Mouse (Mus musculus): ENCODE data around the gene Prdx2.
A peak's percentile ranks its signal among the peaks of the same experiment; 100 is the strongest.

Gene Prdx2

GRCm38 (mm10) chr8:84969241-84970134 is at the start of gene Prdx2, which contains the start of the genes Gm49661 and Rnaseh2a:
Gene Prdx2 (plus strand): TSS chr8:84969587.
Gene Gm49661 (minus strand): TSS chr8:84969433.
Gene Rnaseh2a (minus strand): TSS chr8:84969767.
- peak; percentile 75 for DNase-seq (ENCODE audit: low read depth, low spot score)

- peak; percentile 92 for DNase-seq (ENCODE audit: low read depth, low spot score)
Measured at GRCm38 (mm10) chr8:84921596-84921995, 47.8 kb upstream of the Prdx2 start.

- no peak for DNase-seq (ENCODE audit: low read depth, low spot score)
Measured at GRCm38 (mm10) chr8:84925557-84925956, 43.8 kb upstream of the Prdx2 start.

GRCm38 (mm10) chr8:84927513-84927912 is 41.9 kb upstream of the Prdx2 start:
- DNase-seq (ENCODE audit: low read depth, low spot score), result no peak

GRCm38 (mm10) chr8:84928456-84929306 is 40.7 kb upstream of the Prdx2 start:
- DNase-seq (ENCODE audit: low read depth, low spot score), result peak; percentile 72

GRCm38 (mm10) chr8:84930582-84930981 is 38.8 kb upstream of the Prdx2 start:
- no peak for DNase-seq (ENCODE audit: low read depth, low spot score)

- DNase-seq (ENCODE audit: low read depth, low spot score), result no peak
Measured at GRCm38 (mm10) chr8:84933767-84934559, 35.4 kb upstream of the Prdx2 start.

- DNase-seq (ENCODE audit: low read depth, low spot score), result no peak
Measured at GRCm38 (mm10) chr8:84934860-84935259, 34.5 kb upstream of the Prdx2 start.

GRCm38 (mm10) chr8:84935489-84935888 is 33.9 kb upstream of the Prdx2 start:
- no peak for DNase-seq (ENCODE audit: low read depth, low spot score)

GRCm38 (mm10) chr8:84936041-84936961 is 33.1 kb upstream of the Prdx2 start:
- no peak for DNase-seq (ENCODE audit: low read depth, low spot score)

GRCm38 (mm10) chr8:84936962-84937546 is 32.3 kb upstream of the Prdx2 start, which contains the start of gene Mast1:
Gene Mast1 (minus strand): TSS chr8:84937359.
- DNase-seq (ENCODE audit: low read depth, low spot score), result no peak

GRCm38 (mm10) chr8:84937620-84938485 is 31.5 kb upstream of the Prdx2 start:
- DNase-seq (ENCODE audit: low read depth, low spot score), result no peak

- no peak for DNase-seq (ENCODE audit: low read depth, low spot score)
Measured at GRCm38 (mm10) chr8:84943699-84944098, 25.7 kb upstream of the Prdx2 start.

GRCm38 (mm10) chr8:84944478-84945160 is 24.8 kb upstream of the Prdx2 start:
- no peak for DNase-seq (ENCODE audit: low read depth, low spot score)

- no peak for DNase-seq (ENCODE audit: low read depth, low spot score)
Measured at GRCm38 (mm10) chr8:84945235-84945632, 24.2 kb upstream of the Prdx2 start.

- DNase-seq (ENCODE audit: low read depth, low spot score), result no peak
Measured at GRCm38 (mm10) chr8:84945633-84946527, 23.5 kb upstream of the Prdx2 start.

- DNase-seq (ENCODE audit: low read depth, low spot score), result no peak
Measured at GRCm38 (mm10) chr8:84946528-84947240, 22.7 kb upstream of the Prdx2 start, which contains the start of gene Rtbdn. Gene Rtbdn (plus strand): TSS chr8:84946991.
